Mouse (Mus musculus) limb, embryonic 15.5 days (tissue): Measurements from ENCODE around the gene Nvl. TPM values are rescaled to one million over a fixed set of nuclear protein-coding genes. Genes with fewer than 3 reads are reported as not detected.
A peak's percentile ranks its signal among the peaks of the same experiment; 100 is the strongest.

ENCODE experiments used
- ATAC-seq: fragments of 200-750 bp; cut with Nextera tagmentation; 2 replicates; pipeline ENCODE4 v1.8.0; 2017; ENCODE audit warnings: low read depth, moderate TSS enrichment; ENCODE audit not compliant: insufficient number of reproducible peaks, low FRiP score, low TSS enrichment
- H3K27ac ChIP-seq: fragments of 300-500 bp; sonication (generic); 2 replicates; pipeline ENCODE4 v1.5.1; 2015; ENCODE audit warnings: moderate library complexity, mild to moderate bottlenecking, inconsistent platforms
- H3K27me3 ChIP-seq: fragments of 300-500 bp; sonication (generic); 2 replicates; pipeline ENCODE4 v1.6.1; 2015; ENCODE audit warnings: inconsistent platforms
- H3K36me3 ChIP-seq: fragments of 300-500 bp; sonication (generic); 2 replicates; pipeline ENCODE4 v1.6.1; 2015; ENCODE audit warnings: inconsistent platforms
- H3K4me1 ChIP-seq: fragments of 300-500 bp; sonication (generic); 2 replicates; pipeline ENCODE4 v1.6.1; 2015; ENCODE audit warnings: inconsistent platforms
- H3K4me2 ChIP-seq: fragments of 300-500 bp; sonication (generic); 2 replicates; pipeline ENCODE4 v1.6.1; 2015; ENCODE audit warnings: mild to moderate bottlenecking, inconsistent platforms
- H3K4me3 ChIP-seq: fragments of 300-500 bp; sonication (generic); 2 replicates; pipeline ENCODE4 v1.5.1; 2015; ENCODE audit warnings: mild to moderate bottlenecking, inconsistent platforms
- H3K9ac ChIP-seq: fragments of 300-500 bp; sonication (generic); 2 replicates; pipeline ENCODE4 v1.6.1; 2015; ENCODE audit warnings: inconsistent platforms
- H3K9me3 ChIP-seq: fragments of 300-500 bp; sonication (generic); 2 replicates; pipeline ENCODE4 v1.6.1; 2016; ENCODE audit warnings: inconsistent platforms
- WGBS: fragments of 180-500 bp; shearing (Covaris S2); methylation state at CpG from one replicate; pipeline ENCODE4 v1.1.7; 2015; 5-methylcytosine and 5-hydroxymethylcytosine counted together
- polyA plus RNA-seq: library from polyadenylated mRNA; unstranded; fragments of >200 nt; fragmentation: Nextera tagmentation; extraction: Ambion mirVana; gene quantifications from 2 replicates; pipeline ENCODE4 v1.2.1, GENCODE M21; 2015

The Nvl gene
- 31.9 and 36.2 TPM in 2 replicates for polyA plus RNA-seq

DNA sequence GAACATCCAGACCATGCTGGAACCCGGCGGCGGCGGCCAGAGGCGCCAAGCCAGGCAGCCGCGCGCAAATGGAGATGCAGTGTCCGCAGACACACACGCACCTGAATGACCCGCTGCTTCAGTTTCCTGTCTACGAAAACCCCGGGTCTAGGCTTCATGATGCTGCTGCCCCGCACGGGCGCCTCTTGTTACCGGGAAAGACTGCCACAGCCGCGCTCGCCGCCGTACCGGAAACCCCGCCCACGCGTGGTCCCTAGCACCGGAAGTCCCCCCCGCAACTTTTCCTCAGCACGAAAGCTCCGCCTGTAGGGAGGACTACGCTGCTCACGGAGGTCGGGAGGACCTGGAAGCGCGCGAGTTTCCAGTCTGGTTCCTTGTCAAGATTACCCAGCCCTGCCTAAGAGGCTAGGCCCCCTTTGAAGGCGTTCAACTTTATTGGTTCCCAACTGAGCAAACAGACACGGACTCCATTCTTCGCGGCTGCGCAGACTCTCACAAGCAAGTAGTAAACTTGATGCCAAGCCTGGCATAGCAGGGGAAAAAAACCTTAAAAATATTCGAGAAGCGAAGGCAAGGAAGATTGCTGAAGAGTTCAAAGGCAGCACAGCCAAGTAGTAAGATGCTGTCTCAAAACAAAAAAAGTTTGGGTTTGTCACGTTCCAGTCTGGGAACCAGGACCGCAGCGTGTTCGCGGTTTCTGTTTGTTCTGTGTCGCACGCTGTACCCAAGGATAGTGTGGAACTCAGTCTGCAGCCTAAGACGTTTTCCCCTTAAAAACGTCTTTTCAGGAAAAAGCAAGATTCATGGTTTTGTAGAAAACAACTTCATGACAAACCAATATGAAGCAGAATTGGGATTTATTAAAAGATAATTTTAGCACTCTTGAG lies at the start of gene Nvl, which contains the start of gene Cnih4:
Gene Nvl, minus strand, starts transcription at position 255 of the 887 bp plus-strand sequence.
Gene Cnih4, plus strand, starts transcription at position 744 of the 887 bp plus-strand sequence.
- peak within 1 kb of the TSS; percentile 91 for H3K27ac ChIP-seq
- peaks cover 18% of the 10 kb centered on the region for H3K4me1 ChIP-seq
- ATAC-seq, result peak; percentile 100
- peak within 1 kb of the TSS; percentile 51 for H3K9ac ChIP-seq
- WGBS, result under 1% methylated on average over 52 of the region's 52 CpGs
- peak within 1 kb of the TSS; percentile 62 for H3K4me3 ChIP-seq
- H3K27me3 ChIP-seq, result no peaks in the 10 kb centered on the region
- H3K36me3 ChIP-seq, result peaks cover 24% of the 10 kb centered on the region
- no peaks in the 10 kb centered on the region for H3K9me3 ChIP-seq
- peak within 1 kb of the TSS; percentile 53 for H3K4me2 ChIP-seq

GRCm38 (mm10) chr1:181188925-181189324 lies 44.9 kb upstream of the Nvl start:
- H3K27ac ChIP-seq, result no peak overlapping the region
- ATAC-seq, result no peak
- H3K4me2 ChIP-seq, result no peak overlapping the region
- peaks cover 78% of the 10 kb centered on the region for H3K36me3 ChIP-seq
- H3K9ac ChIP-seq, result no peak overlapping the region
- no peaks in the 10 kb centered on the region for H3K4me1 ChIP-seq
- H3K27me3 ChIP-seq, result no peaks in the 10 kb centered on the region
- no peaks in the 10 kb centered on the region for H3K9me3 ChIP-seq
- no peak overlapping the region for H3K4me3 ChIP-seq
- 97% methylated on average over 4 of the region's 4 CpGs for WGBS

DNA sequence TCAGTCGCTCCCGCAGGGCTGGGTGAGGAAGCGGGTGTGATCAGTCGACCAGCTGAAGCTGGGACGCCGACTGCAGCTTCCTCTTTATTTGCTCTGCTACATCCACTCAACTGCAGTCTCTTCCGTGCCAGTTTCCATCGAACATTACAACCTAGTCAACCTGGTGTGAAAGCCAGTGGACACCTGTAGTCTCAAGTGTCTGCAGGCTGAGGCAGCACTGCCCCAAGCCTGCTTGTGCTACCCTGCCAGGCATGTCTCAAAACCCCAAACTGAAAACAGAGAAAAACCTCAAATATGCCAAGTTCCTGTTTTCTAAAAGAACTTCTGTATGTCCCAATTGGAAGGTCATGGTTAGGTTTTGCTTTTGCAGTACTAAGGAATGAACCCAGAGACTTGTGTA lies 26.2 kb upstream of the Nvl start:
- Histone ChIP-seq H3K27me3 (no peaks in the 10 kb centered on the region), H3K4me3 (no peak overlapping the region), H3K4me2 (no peak overlapping the region), H3K9me3 (no peaks in the 10 kb centered on the region), H3K36me3 (peaks cover 52% of the 10 kb centered on the region), H3K27ac (no peak overlapping the region), H3K9ac (no peak overlapping the region), H3K4me1 (no peaks in the 10 kb centered on the region)
- 79% methylated on average over 8 of the region's 8 CpGs for WGBS
- no peak for ATAC-seq

GRCm38 (mm10) chr1:181168377-181168776 lies 24.4 kb upstream of the Nvl start:
- H3K4me2 ChIP-seq, result no peak overlapping the region
- WGBS, result 77% methylated on average over 3 of the region's 3 CpGs
- no peak overlapping the region for H3K4me3 ChIP-seq
- ATAC-seq, result no peak
- no peak overlapping the region for H3K27ac ChIP-seq
- H3K4me1 ChIP-seq, result no peaks in the 10 kb centered on the region
- H3K27me3 ChIP-seq, result no peaks in the 10 kb centered on the region
- H3K9ac ChIP-seq, result no peak overlapping the region
- H3K9me3 ChIP-seq, result no peaks in the 10 kb centered on the region
- H3K36me3 ChIP-seq, result peaks cover 59% of the 10 kb centered on the region

DNA sequence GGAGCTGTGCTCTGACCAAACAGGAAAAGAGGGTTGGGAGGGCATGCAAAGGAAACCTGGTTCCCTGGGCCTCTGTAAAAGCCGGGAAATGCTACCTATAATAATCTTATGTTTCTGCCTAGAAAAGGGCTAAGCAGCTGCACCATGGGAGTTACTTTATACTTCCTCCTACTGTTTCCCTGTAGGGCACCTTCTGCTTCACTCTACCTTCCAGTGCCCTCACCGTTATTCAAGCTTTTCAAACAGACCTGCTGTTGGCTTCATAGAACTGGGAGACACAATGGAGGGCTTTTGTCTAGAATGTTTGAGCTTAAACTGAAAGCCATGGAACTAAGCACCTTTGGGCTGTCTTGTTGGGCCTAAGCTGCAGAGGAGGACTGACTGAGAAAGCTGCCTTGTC lies 23.8 kb upstream of the Nvl start:
- H3K9ac ChIP-seq, result no peak overlapping the region
- H3K36me3 ChIP-seq, result peaks cover 62% of the 10 kb centered on the region
- 72% methylated on average over 2 of the region's 2 CpGs for WGBS
- ATAC-seq, result no peak
- no peak overlapping the region for H3K4me2 ChIP-seq
- no peaks in the 10 kb centered on the region for H3K27me3 ChIP-seq
- no peak overlapping the region for H3K4me3 ChIP-seq
- no peaks in the 10 kb centered on the region for H3K4me1 ChIP-seq
- H3K9me3 ChIP-seq, result no peaks in the 10 kb centered on the region
- H3K27ac ChIP-seq, result no peak overlapping the region

GRCm38 (mm10) chr1:181151541-181151940 lies 7.5 kb upstream of the Nvl start:
- Histone ChIP-seq H3K9ac (peak overlapping the region; percentile 93; the same call in 1 of the 2 replicates), H3K27me3 (no peaks in the 10 kb centered on the region), H3K27ac (no peak overlapping the region), H3K4me3 (peak overlapping the region; percentile 87), H3K4me1 (peaks cover 9% of the 10 kb centered on the region; the same call in 1 of the 2 replicates), H3K4me2 (peak overlapping the region; percentile 58), H3K9me3 (no peaks in the 10 kb centered on the region), H3K36me3 (peaks cover 17% of the 10 kb centered on the region)
- 28% methylated on average over 5 of the region's 5 CpGs for WGBS
- ATAC-seq, result no peak

- peak overlapping the region; percentile 87 for H3K27ac ChIP-seq
- H3K9ac ChIP-seq, result peak overlapping the region; percentile 93
- H3K4me3 ChIP-seq, result peak overlapping the region; percentile 87
- under 1% methylated on average over 47 of the region's 59 CpGs for WGBS
- H3K4me1 ChIP-seq, result peaks cover 10% of the 10 kb centered on the region; the same call in 1 of the 2 replicates
- H3K27me3 ChIP-seq, result no peaks in the 10 kb centered on the region
- no peaks in the 10 kb centered on the region for H3K9me3 ChIP-seq
- H3K4me2 ChIP-seq, result peak overlapping the region; percentile 58
- H3K36me3 ChIP-seq, result peaks cover 16% of the 10 kb centered on the region
- ATAC-seq, result peak; percentile 82
Observed at GRCm38 (mm10) chr1:181150827-181151534, 7.0 kb upstream of the Nvl start.

GRCm38 (mm10) chr1:181150431-181150826 lies 6.4 kb upstream of the Nvl start:
- H3K27ac ChIP-seq, result no peak overlapping the region
- H3K9ac ChIP-seq, result no peak overlapping the region
- H3K4me1 ChIP-seq, result peaks cover 12% of the 10 kb centered on the region; the same call in 1 of the 2 replicates
- H3K36me3 ChIP-seq, result peaks cover 12% of the 10 kb centered on the region
- peak overlapping the region; percentile 87 for H3K4me3 ChIP-seq
- H3K27me3 ChIP-seq, result no peaks in the 10 kb centered on the region
- 0 out of 2 replicates have a peak overlapping the region, but pooled peaks have one; percentile 58 for H3K4me2 ChIP-seq
- H3K9me3 ChIP-seq, result no peaks in the 10 kb centered on the region
- WGBS, result 67% methylated on average over 3 of the region's 3 CpGs
- ATAC-seq, result no peak

GRCm38 (mm10) chr1:181149373-181150017 lies 5.5 kb upstream of the Nvl start:
- 72% methylated on average over 3 of the region's 3 CpGs for WGBS
- Histone ChIP-seq H3K4me1 (peaks cover 19% of the 10 kb centered on the region), H3K9me3 (no peaks in the 10 kb centered on the region), H3K4me2 (no peak overlapping the region), H3K4me3 (no peak overlapping the region), H3K36me3 (peaks cover 2% of the 10 kb centered on the region; the same call in 1 of the 2 replicates), H3K27ac (no peak overlapping the region), H3K27me3 (no peaks in the 10 kb centered on the region), H3K9ac (no peak overlapping the region)
- ATAC-seq, result no peak

DNA sequence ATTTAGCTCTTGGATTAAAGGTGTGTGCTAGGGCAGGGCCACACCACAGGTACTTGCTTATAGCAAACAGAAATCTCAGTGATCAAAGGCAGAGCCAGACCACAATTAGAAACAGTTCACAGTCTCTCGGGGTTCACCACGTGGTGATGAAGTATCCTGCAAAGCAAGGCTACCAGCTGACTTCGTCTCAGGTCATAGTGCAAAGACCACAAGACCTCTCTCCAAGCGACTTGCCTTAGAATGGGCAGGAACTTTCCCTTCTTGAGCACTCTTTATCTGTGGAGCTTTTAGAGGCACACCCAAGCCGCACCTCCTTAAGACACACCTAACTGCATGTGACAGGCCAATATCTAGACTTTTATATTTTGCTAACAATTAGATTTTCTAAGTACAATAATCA lies 4.5 kb upstream of the Nvl start:
- Histone ChIP-seq H3K9me3 (no peaks in the 10 kb centered on the region), H3K4me3 (no peak overlapping the region), H3K9ac (no peak overlapping the region), H3K27ac (no peak overlapping the region), H3K27me3 (no peaks in the 10 kb centered on the region), H3K36me3 (no peaks in the 10 kb centered on the region), H3K4me1 (peaks cover 19% of the 10 kb centered on the region), H3K4me2 (no peak overlapping the region)
- WGBS, result 64% methylated on average over 5 of the region's 5 CpGs
- ATAC-seq, result no peak

- Histone ChIP-seq H3K4me2 (no peak overlapping the region), H3K4me1 (peaks cover 19% of the 10 kb centered on the region), H3K9me3 (no peaks in the 10 kb centered on the region), H3K27me3 (no peaks in the 10 kb centered on the region), H3K9ac (no peak overlapping the region), H3K27ac (no peak overlapping the region), H3K4me3 (no peak overlapping the region), H3K36me3 (peaks cover 6% of the 10 kb centered on the region; the same call in 1 of the 2 replicates)
- 85% methylated on average over 2 of the region's 2 CpGs for WGBS
- ATAC-seq, result no peak
Observed at GRCm38 (mm10) chr1:181146187-181146586, 2.2 kb upstream of the Nvl start.
